Mouse (Mus musculus) heart, embryonic 14.5 days (tissue): Measurements from ENCODE around the gene F2. TPM values are rescaled to one million over a fixed set of nuclear protein-coding genes. Genes with fewer than 3 reads are reported as not detected.
"Not testable (repeated sequence)": the region's sequence is repeated elsewhere in the genome, so short reads cannot be mapped to it uniquely, and the experiment has no call there.

ENCODE experiments used
- ATAC-seq: fragments of 200-750 bp; cut with Nextera tagmentation; 2 replicates; pipeline ENCODE4 v1.8.0; 2017; ENCODE audit warnings: low read depth, moderate TSS enrichment; ENCODE audit not compliant: insufficient number of reproducible peaks, insufficient read depth, low FRiP score
- H3K27ac ChIP-seq, 2 experiments: fragments of 200-500 bp in 1 of 2; fragments of 300-500 bp in 1 of 2; sonication (generic) in 1 of 2; replicated peaks in 1 of 2; 2 replicates each; pipeline ENCODE4 v1.5.1; 2012 to 2014; ENCODE audit warnings: low read depth in 2 of 2, low read length in 2 of 2, control low read depth in 1 of 2, mild to moderate bottlenecking in 1 of 2, mixed read lengths in 1 of 2; ENCODE audit not compliant: control insufficient read depth in 1 of 2, insufficient read depth in 1 of 2
- H3K27me3 ChIP-seq: fragments of 300-500 bp; sonication (generic); 2 replicates; pipeline ENCODE4 v1.6.1; 2014; ENCODE audit warnings: mild to moderate bottlenecking, low read length, control low read depth; ENCODE audit not compliant: control insufficient read depth, insufficient read depth
- H3K36me3 ChIP-seq: fragments of 300-500 bp; sonication (generic); 2 replicates; pipeline ENCODE4 v1.6.1; 2014; ENCODE audit warnings: mild to moderate bottlenecking, control low read depth, low read length, mixed read lengths; ENCODE audit not compliant: control insufficient read depth, insufficient read depth
- H3K4me1 ChIP-seq, 2 experiments: fragments of 200-500 bp in 1 of 2; fragments of 300-500 bp in 1 of 2; sonication (generic) in 1 of 2; 2 replicates each; pipeline ENCODE4 v1.6.1; 2012 to 2014; ENCODE audit warnings: low read length in 2 of 2, control low read depth in 1 of 2, mixed read lengths in 1 of 2; ENCODE audit not compliant: control insufficient read depth in 2 of 2, insufficient read depth in 2 of 2
- H3K4me2 ChIP-seq: fragments of 300-500 bp; sonication (generic); 2 replicates; pipeline ENCODE4 v1.6.1; 2014; ENCODE audit warnings: mild to moderate bottlenecking, low read length
- H3K4me3 ChIP-seq, 2 experiments: fragments of 200-500 bp in 1 of 2; fragments of 300-500 bp in 1 of 2; sonication (generic) in 1 of 2; 2 replicates each; pipeline ENCODE4 v1.5.1; 2012 to 2014; ENCODE audit warnings: low read length in 2 of 2, mild to moderate bottlenecking in 2 of 2, control low read depth in 1 of 2, low read depth in 1 of 2, moderate library complexity in 1 of 2; ENCODE audit not compliant: control insufficient read depth in 1 of 2, insufficient read depth in 1 of 2
- H3K9ac ChIP-seq: fragments of 300-500 bp; sonication (generic); 2 replicates; pipeline ENCODE4 v1.6.1; 2014; ENCODE audit warnings: mild to moderate bottlenecking, low read length
- H3K9me3 ChIP-seq: fragments of 300-500 bp; sonication (generic); 2 replicates; pipeline ENCODE4 v1.6.1; 2016; ENCODE audit warnings: low read length, control low read depth; ENCODE audit not compliant: control insufficient read depth
- WGBS: fragments of 180-500 bp; shearing (Covaris S2); extraction: QIAGEN DNeasy Blood & Tissue Kit; methylation state at CpG from one replicate; pipeline ENCODE4 v1.1.7; 2014; 5-methylcytosine and 5-hydroxymethylcytosine counted together
- polyA plus RNA-seq: library from polyadenylated mRNA; unstranded; fragments of >200 nt; fragmentation: Nextera tagmentation; extraction: Ambion mirVana; gene quantifications from 2 replicates; pipeline ENCODE4 v1.2.1, GENCODE M21; 2014

The F2 gene
- polyA plus RNA-seq, 1 experiment from 2014 or later, result 0.23 TPM

DNA sequence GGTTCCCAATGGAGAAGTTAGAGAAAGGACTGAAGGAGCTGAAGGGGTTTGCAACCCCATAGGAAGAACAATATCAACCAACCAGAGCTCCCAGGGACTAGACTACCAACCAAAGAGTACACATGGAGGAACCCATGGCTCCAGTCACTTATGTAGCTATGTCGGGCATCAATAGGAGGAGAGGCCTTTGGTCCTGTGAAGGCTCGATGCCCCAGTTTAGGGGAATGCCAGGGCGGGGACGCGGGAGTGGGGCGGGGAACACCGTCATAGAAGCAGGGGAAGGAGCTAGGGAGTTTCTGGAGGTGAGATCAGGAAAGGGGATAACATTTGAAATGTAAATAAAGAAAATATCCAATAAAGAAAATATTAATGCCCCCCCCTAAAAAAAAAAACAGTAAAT lies 12.8 kb downstream of the F2 start:
- not testable (repeated sequence) for H3K27ac ChIP-seq, H3K27me3 ChIP-seq, H3K9me3 ChIP-seq, H3K4me1 ChIP-seq, H3K4me3 ChIP-seq, H3K9ac ChIP-seq, ATAC-seq, H3K4me2 ChIP-seq
- WGBS, result 95% methylated on average over 7 of the region's 7 CpGs
- H3K36me3 ChIP-seq, result peaks cover 64% of the 10 kb centered on the region

DNA sequence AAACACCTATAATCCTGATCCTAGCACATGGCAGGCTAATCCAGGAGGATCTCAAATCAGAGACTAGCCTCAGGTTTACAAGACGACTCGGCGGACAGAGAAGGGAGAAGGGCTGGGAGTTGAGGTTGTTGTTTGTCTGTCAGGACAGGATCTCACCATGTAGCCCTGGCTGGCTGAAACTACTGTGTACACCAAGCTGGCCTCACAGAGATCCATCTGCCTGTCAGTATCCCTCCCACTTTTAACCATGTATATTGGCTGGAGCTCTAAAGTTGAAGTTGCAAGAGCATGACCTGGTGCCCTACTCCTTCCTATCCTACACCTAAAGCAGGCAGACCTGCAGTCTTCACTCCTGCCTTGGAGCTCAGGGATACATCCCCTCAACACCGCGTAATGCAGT lies 13.9 kb downstream of the F2 start:
- H3K9ac ChIP-seq, result no peak overlapping the region
- H3K27ac ChIP-seq, result no peak overlapping the region
- H3K36me3 ChIP-seq, result peaks cover 74% of the 10 kb centered on the region
- H3K4me1 ChIP-seq, result no peaks in the 10 kb centered on the region
- 94% methylated on average over 5 of the region's 5 CpGs for WGBS
- no peak overlapping the region for H3K4me2 ChIP-seq
- ATAC-seq, result no peak
- no peak overlapping the region for H3K4me3 ChIP-seq
- H3K27me3 ChIP-seq, result no peaks in the 10 kb centered on the region
- H3K9me3 ChIP-seq, result no peaks in the 10 kb centered on the region

DNA sequence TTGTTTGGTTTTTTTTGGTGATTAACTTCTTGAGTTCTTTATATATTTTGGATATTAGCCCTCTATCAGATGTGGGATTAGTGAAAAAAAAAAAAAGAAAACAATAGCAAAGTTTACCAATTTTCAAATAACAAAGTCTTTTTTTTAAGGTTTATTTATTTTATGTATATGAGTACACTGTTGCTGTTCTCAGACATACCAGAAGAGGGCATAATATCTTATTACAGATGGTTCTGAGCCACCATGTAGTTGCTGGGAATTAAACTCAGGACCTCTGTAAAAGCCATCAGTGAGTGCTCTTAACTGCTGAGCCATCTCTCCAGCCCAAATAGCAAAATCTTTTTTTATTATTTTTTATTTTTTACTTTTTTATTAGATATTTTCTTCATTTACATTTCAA lies 26.8 kb downstream of the F2 start:
- not testable (repeated sequence) for H3K9me3 ChIP-seq, H3K4me3 ChIP-seq, H3K4me1 ChIP-seq, H3K9ac ChIP-seq, ATAC-seq, H3K4me2 ChIP-seq, H3K27ac ChIP-seq, H3K27me3 ChIP-seq
- peaks cover 67% of the 10 kb centered on the region for H3K36me3 ChIP-seq

DNA sequence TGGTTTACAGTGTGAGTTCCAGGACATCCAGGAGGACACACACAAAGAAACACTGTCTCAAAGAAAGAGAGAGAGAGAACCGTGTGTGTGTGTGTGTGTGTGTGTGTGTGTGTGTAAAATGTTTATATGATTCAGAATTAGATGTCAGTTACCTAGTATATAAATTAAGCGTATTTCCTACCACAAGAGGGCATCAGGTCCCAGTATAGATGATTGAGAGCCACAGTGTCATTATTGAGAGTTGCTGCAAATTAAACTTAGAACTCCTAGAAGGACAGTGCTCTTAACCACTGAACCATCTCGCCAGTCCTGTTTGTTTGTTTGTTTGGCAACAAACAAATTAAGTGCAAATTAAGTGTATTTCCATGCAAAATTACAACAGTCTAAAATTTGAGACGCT lies 33.8 kb downstream of the F2 start:
- peaks cover 89% of the 10 kb centered on the region for H3K36me3 ChIP-seq
- no peak overlapping the region for H3K9ac ChIP-seq
- H3K27me3 ChIP-seq, result no peaks in the 10 kb centered on the region
- no peak overlapping the region for H3K4me3 ChIP-seq
- H3K4me1 ChIP-seq, result no peaks in the 10 kb centered on the region
- 88% methylated on average over 4 of the region's 4 CpGs for WGBS
- H3K27ac ChIP-seq, result no peak overlapping the region
- no peak overlapping the region for H3K4me2 ChIP-seq
- H3K9me3 ChIP-seq, result no peaks in the 10 kb centered on the region
- no peak for ATAC-seq

DNA sequence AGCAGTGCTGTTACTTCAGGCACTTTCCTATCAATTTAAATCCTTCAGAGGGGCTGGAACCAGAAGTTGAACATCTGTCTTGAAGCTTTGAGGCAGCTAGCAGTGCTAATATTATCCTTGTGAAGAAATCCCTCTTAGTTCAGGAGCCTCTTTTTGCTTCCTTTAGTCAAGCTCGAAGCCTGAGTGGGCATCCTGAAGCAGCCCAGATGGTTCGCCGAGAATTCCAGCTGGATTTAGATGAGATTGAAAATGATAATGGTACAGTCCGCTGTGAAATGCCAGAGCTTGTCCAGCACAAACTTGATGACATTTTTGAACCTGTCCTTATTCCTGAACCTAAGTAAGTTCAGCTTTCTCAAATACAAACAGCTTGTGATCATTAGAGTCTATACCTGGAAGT lies 35.7 kb downstream of the F2 start:
- 95% methylated on average over 4 of the region's 4 CpGs for WGBS
- H3K4me1 ChIP-seq, result no peaks in the 10 kb centered on the region
- no peak overlapping the region for H3K9ac ChIP-seq
- H3K27ac ChIP-seq, result no peak overlapping the region
- no peak overlapping the region for H3K4me2 ChIP-seq
- H3K36me3 ChIP-seq, result peaks cover 91% of the 10 kb centered on the region
- no peak overlapping the region for H3K4me3 ChIP-seq
- no peak for ATAC-seq
- no peaks in the 10 kb centered on the region for H3K9me3 ChIP-seq
- no peaks in the 10 kb centered on the region for H3K27me3 ChIP-seq

DNA sequence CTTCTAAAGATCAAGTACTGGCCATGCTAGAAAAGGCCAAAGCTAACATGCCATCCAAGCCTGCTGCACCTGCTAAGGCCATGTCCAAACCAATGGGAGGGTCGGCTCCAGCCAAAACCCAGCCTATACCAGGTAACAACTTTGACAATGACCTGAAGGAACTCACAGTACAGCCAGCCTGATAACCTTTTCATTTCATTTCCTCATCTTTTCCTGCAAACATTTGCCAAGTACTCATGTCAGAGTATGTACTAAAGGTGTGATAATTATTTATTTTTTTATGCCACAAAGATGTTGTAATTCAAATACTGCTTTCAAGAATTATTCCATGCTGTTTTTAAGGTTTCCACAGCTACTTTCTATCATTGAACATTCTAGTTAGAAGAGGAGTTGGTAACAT lies 50.0 kb downstream of the F2 start:
- H3K27me3 ChIP-seq, result no peaks in the 10 kb centered on the region
- H3K4me1 ChIP-seq, result no peaks in the 10 kb centered on the region
- H3K4me3 ChIP-seq, result no peak overlapping the region
- peaks cover 90% of the 10 kb centered on the region for H3K36me3 ChIP-seq
- H3K9me3 ChIP-seq, result no peaks in the 10 kb centered on the region
- WGBS, result 92% methylated on average over 1 of the region's 1 CpGs
- no peak for ATAC-seq
- H3K27ac ChIP-seq, result no peak overlapping the region
- no peak overlapping the region for H3K9ac ChIP-seq
- H3K4me2 ChIP-seq, result no peak overlapping the region

DNA sequence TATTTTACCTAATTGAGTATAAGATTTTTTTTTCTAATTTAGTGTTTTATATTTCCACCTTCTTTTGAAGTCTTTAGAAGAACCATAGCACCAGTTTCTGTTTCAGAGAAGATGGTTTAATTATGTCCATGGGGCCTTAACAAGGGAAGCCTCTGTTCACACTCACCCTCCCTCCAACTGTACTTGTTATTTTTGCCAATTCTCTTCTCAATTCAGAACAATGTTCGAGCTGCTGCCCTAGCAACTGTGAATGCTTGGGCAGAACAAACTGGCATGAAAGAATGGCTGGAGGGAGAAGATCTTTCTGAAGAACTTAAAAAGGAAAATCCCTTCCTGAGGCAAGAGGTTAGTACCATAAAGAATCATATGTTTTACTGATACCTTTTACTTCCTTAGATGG lies 55.3 kb downstream of the F2 start:
- Histone ChIP-seq H3K4me1 (no peaks in the 10 kb centered on the region), H3K4me2 (no peak overlapping the region), H3K27me3 (no peaks in the 10 kb centered on the region), H3K4me3 (no peak overlapping the region), H3K9me3 (no peaks in the 10 kb centered on the region), H3K36me3 (peaks cover 88% of the 10 kb centered on the region), H3K27ac (no peak overlapping the region), H3K9ac (no peak overlapping the region)
- WGBS, result 92% methylated on average over 1 of the region's 1 CpGs
- ATAC-seq, result no peak
